Mouse (Mus musculus): Measurements from ENCODE around the gene Ercc4. TPM values are rescaled to one million over a fixed set of nuclear protein-coding genes. Genes with fewer than 3 reads are reported as not detected.

The Ercc4 gene
- polyA plus RNA-seq, 1 experiment from 2014 or later = 8.2 TPM

GRCm38 (mm10) chr16:13152475-13152874 lies 43.0 kb downstream of the Ercc4 start:
- no peak for ATAC-seq
- H3K27ac ChIP-seq = no peak overlapping the region
- no peak overlapping the region for H3K4me3 ChIP-seq
- H3K9ac ChIP-seq = no peak overlapping the region
- 52% methylated on average over 5 of the region's 5 CpGs for WGBS (ENCODE audit: insufficient replicate concordance)
- H3K36me3 ChIP-seq = peaks cover 26% of the 10 kb centered on the region
- H3K9me3 ChIP-seq (replicated peaks) = no peaks in the 10 kb centered on the region
- no peak overlapping the region for H3K4me2 ChIP-seq
- H3K27me3 ChIP-seq (replicated peaks) = no peaks in the 10 kb centered on the region
- H3K4me1 ChIP-seq = no peaks in the 10 kb centered on the region

GRCm38 (mm10) chr16:13153215-13153614 lies 43.7 kb downstream of the Ercc4 start:
- no peak for ATAC-seq
- Histone ChIP-seq H3K36me3 (peaks cover 18% of the 10 kb centered on the region), H3K27ac (no peak overlapping the region), H3K4me3 (no peak overlapping the region), H3K4me2 (no peak overlapping the region), H3K9ac (no peak overlapping the region), H3K4me1 (no peaks in the 10 kb centered on the region), H3K9me3 (replicated peaks) (no peaks in the 10 kb centered on the region), H3K27me3 (replicated peaks) (no peaks in the 10 kb centered on the region)
- WGBS (ENCODE audit: insufficient replicate concordance) = 77% methylated on average over 4 of the region's 4 CpGs

- no peak overlapping the region for H3K4me2 ChIP-seq
- H3K9me3 ChIP-seq (replicated peaks) = no peaks in the 10 kb centered on the region
- no peaks in the 10 kb centered on the region for H3K4me1 ChIP-seq
- H3K27me3 ChIP-seq (replicated peaks) = no peaks in the 10 kb centered on the region
- H3K27ac ChIP-seq = no peak overlapping the region
- ATAC-seq = no peak
- H3K9ac ChIP-seq = no peak overlapping the region
- H3K36me3 ChIP-seq = peaks cover 8% of the 10 kb centered on the region
- no peak overlapping the region for H3K4me3 ChIP-seq
These were observed 44.9 kb downstream of the Ercc4 start for GRCm38 (mm10) chr16:13154352-13154751.

GRCm38 (mm10) chr16:13157314-13157713 lies 47.8 kb downstream of the Ercc4 start:
- Histone ChIP-seq H3K36me3 (no peaks in the 10 kb centered on the region), H3K27ac (no peak overlapping the region), H3K27me3 (replicated peaks) (no peaks in the 10 kb centered on the region), H3K9ac (no peak overlapping the region), H3K4me2 (no peak overlapping the region), H3K4me1 (peaks cover 7% of the 10 kb centered on the region; the same call in 1 of the 2 replicates), H3K9me3 (replicated peaks) (no peaks in the 10 kb centered on the region), H3K4me3 (no peak overlapping the region)
- ATAC-seq = no peak
- 13% methylated on average over 6 of the region's 6 CpGs for WGBS (ENCODE audit: insufficient replicate concordance)

- Histone ChIP-seq H3K4me2 (no peak overlapping the region), H3K9me3 (replicated peaks) (no peaks in the 10 kb centered on the region), H3K9ac (no peak overlapping the region), H3K4me3 (no peak overlapping the region), H3K27ac (no peak overlapping the region), H3K36me3 (no peaks in the 10 kb centered on the region), H3K27me3 (replicated peaks) (no peaks in the 10 kb centered on the region), H3K4me1 (peaks cover 7% of the 10 kb centered on the region; the same call in 1 of the 2 replicates)
- no peak for ATAC-seq
- 50% methylated on average over 3 of the region's 3 CpGs for WGBS (ENCODE audit: insufficient replicate concordance)
These were observed 48.7 kb downstream of the Ercc4 start for GRCm38 (mm10) chr16:13158153-13158670.

GRCm38 (mm10) chr16:13158906-13159889 lies 49.7 kb downstream of the Ercc4 start:
- no peaks in the 10 kb centered on the region for H3K36me3 ChIP-seq
- 16% methylated on average over 13 of the region's 13 CpGs for WGBS (ENCODE audit: insufficient replicate concordance)
- H3K9ac ChIP-seq = no peak overlapping the region
- peaks cover 7% of the 10 kb centered on the region; the same call in 1 of the 2 replicates for H3K4me1 ChIP-seq
- no peak overlapping the region for H3K4me2 ChIP-seq
- no peaks in the 10 kb centered on the region for H3K27me3 ChIP-seq (replicated peaks)
- ATAC-seq = no peak
- no peak overlapping the region for H3K27ac ChIP-seq
- no peaks in the 10 kb centered on the region for H3K9me3 ChIP-seq (replicated peaks)
- no peak overlapping the region for H3K4me3 ChIP-seq

- Histone ChIP-seq H3K4me2 (peak overlapping the region; percentile 56), H3K36me3 (no peaks in the 10 kb centered on the region), H3K9me3 (replicated peaks) (no peaks in the 10 kb centered on the region), H3K4me3 (peak overlapping the region; percentile 25), H3K4me1 (peaks cover 7% of the 10 kb centered on the region; the same call in 1 of the 2 replicates), H3K9ac (no peak overlapping the region), H3K27me3 (replicated peaks) (no peaks in the 10 kb centered on the region), H3K27ac (no peak overlapping the region)
- ATAC-seq = peak; percentile 81
- WGBS (ENCODE audit: insufficient replicate concordance) = 2% methylated on average over 29 of the region's 29 CpGs
These were observed 50.6 kb downstream of the Ercc4 start for GRCm38 (mm10) chr16:13159927-13160644.

- H3K27ac ChIP-seq = no peak overlapping the region
- no peak overlapping the region for H3K9ac ChIP-seq
- H3K4me1 ChIP-seq = peaks cover 7% of the 10 kb centered on the region; the same call in 1 of the 2 replicates
- H3K4me2 ChIP-seq = no peak overlapping the region
- no peaks in the 10 kb centered on the region for H3K36me3 ChIP-seq
- no peaks in the 10 kb centered on the region for H3K9me3 ChIP-seq (replicated peaks)
- no peak overlapping the region for H3K4me3 ChIP-seq
- 62% methylated on average over 5 of the region's 5 CpGs for WGBS (ENCODE audit: insufficient replicate concordance)
- no peak for ATAC-seq
- H3K27me3 ChIP-seq (replicated peaks) = no peaks in the 10 kb centered on the region
These were observed 52.0 kb downstream of the Ercc4 start for GRCm38 (mm10) chr16:13161516-13161915.

- Histone ChIP-seq H3K27ac (no peak overlapping the region), H3K4me2 (no peak overlapping the region), H3K9ac (no peak overlapping the region), H3K9me3 (replicated peaks) (no peaks in the 10 kb centered on the region), H3K27me3 (replicated peaks) (no peaks in the 10 kb centered on the region), H3K4me3 (no peak overlapping the region), H3K4me1 (no peaks in the 10 kb centered on the region), H3K36me3 (no peaks in the 10 kb centered on the region)
- WGBS (ENCODE audit: insufficient replicate concordance) = 38% methylated on average over 3 of the region's 3 CpGs
- ATAC-seq = no peak
These were observed 58.2 kb downstream of the Ercc4 start for GRCm38 (mm10) chr16:13167731-13168130.

GRCm38 (mm10) chr16:13173055-13173742 lies 63.7 kb downstream of the Ercc4 start:
- no peak for ATAC-seq

GRCm38 (mm10) chr16:13182526-13182925 lies 73.0 kb downstream of the Ercc4 start:
- H3K36me3 ChIP-seq = no peaks in the 10 kb centered on the region
- H3K4me1 ChIP-seq = no peaks in the 10 kb centered on the region
- no peak overlapping the region for H3K9ac ChIP-seq
- H3K9me3 ChIP-seq (replicated peaks) = no peaks in the 10 kb centered on the region
- no peak overlapping the region for H3K4me3 ChIP-seq
- H3K27me3 ChIP-seq (replicated peaks) = no peaks in the 10 kb centered on the region
- peak; percentile 30; the same call in 1 of the 2 replicates for ATAC-seq
- 75% methylated on average over 5 of the region's 5 CpGs for WGBS (ENCODE audit: insufficient replicate concordance)
- H3K27ac ChIP-seq = no peak overlapping the region
- no peak overlapping the region for H3K4me2 ChIP-seq

More at GRCm38 (mm10) chr16:13173055-13173742, 63.7 kb downstream of the Ercc4 start:
- 67% methylated on average over 5 of the region's 5 CpGs for WGBS (ENCODE audit: insufficient replicate concordance)
- no peaks in the 10 kb centered on the region for H3K36me3 ChIP-seq
- no peak overlapping the region for H3K4me3 ChIP-seq
- H3K27me3 ChIP-seq (replicated peaks) = no peaks in the 10 kb centered on the region
- H3K9me3 ChIP-seq (replicated peaks) = no peaks in the 10 kb centered on the region
- no peak overlapping the region for H3K4me2 ChIP-seq
- no peaks in the 10 kb centered on the region for H3K4me1 ChIP-seq
- no peak overlapping the region for H3K27ac ChIP-seq
- no peak overlapping the region for H3K9ac ChIP-seq
